Mouse (Mus musculus) T-helper 17 cell (primary cell): Measurements from ENCODE around the gene Gpr65.
"Not testable (repeated sequence)": the region's sequence is repeated elsewhere in the genome, so short reads cannot be mapped to it uniquely, and the experiment has no call there.

Source experiments
- in situ Hi-C, 2 experiments: fragments of 300-600 bp; cut with MboI, MseI; formaldehyde crosslinking; loops; 1 replicate in 1 of 2; 2 replicates in 1 of 2; pipeline ENCODE4 v1.15.1; 2025; ENCODE audit warnings: high pct_unique_total_duplicates in 2 of 2

The Gpr65 gene

DNA sequence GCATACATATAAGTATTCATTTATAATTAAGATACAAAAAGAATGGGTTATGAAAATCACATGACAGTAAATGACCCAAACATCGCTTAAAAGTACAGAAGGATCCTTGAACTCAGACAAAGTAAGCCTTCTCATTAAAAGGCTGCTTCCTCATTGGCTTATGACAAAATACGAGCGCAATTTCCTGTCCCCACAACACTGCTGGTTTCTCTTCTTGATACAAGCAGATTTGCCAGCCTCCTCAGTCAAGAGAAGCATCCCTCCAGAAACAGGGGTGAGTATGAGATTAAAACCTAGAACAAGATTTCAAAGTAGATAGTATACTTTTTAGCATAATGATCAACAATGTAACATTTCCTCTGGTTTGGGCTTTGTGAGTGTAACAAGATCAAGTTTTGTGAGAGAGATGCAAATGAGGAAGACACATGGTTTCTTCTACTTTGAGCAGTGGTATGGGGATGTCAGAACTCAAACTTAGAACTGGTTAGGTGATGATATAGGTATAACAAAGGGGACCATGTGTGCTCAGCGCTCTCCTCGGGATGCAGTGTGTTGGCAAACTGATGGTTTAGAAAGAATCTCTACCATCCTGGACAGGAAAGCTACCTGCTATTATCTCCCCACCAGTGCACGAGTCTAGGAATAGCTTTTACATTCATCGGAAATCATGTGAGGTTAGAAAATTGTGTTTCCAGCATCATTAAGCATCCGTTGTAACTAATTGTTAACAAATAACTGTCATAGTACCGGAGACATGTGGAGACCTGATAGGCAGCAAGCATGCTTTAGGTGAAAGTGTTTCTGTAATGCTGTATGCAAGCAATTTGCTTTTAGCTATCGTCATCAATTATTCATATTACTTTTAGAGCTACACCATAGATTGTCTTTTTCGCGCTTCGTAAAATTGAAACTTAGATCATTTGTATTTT is at the start of gene Gpr65:
Gene Gpr65, plus strand, starts transcription at position 195 of the 929 bp plus-strand sequence.
- in situ Hi-C loops = loop anchor here (10.0 to 25.0 kb wide), 3 partner anchors 726 to 1894 kb away; partner anchors contain the start of gene Nrde2 (in 1 of the 2)

DNA sequence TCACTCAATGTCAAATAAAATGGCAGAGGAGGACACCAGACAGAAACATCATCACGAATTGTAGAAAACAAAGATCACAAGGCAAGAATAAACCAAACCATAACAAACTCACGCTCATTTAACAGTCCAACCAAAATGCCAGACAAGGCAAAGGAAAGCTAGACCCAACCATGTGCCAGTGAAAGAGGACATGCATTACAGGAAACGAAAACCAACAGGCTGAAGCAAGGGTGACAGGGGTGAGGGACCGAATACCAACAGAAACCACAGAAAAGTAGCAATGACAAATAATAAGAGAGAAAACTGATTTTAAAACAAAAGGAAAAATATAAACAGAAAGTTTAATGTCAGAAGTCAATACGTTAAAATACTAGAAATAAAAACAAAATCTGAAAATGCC is 45.1 kb upstream of the Gpr65 start:
- in situ Hi-C loops = loop anchor here in 1 of 2 experiments (25.0 kb wide), 1 partner anchor 364 kb away; the partner anchor contains the start of gene Kcnk10

DNA sequence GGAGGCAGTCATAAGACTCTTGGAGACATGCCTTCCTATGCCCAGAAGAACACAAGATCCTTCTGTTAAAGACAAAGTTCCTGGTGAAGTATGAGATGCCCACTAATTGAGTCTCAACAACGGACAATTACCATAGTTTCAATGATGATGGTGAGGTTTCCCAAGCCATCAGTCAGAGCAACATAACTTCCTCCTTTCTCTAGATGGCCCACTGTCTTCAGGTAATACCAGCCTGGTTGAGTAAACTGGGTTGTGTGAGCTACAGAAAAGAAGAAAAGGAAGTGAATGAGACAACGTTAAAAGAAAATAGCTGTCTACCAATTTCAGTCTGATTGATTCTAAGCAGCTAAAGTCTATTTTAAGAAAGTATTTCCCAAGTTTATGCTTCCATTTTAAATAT is 41.4 kb upstream of the Gpr65 start:
- in situ Hi-C loops = no loop called here

DNA sequence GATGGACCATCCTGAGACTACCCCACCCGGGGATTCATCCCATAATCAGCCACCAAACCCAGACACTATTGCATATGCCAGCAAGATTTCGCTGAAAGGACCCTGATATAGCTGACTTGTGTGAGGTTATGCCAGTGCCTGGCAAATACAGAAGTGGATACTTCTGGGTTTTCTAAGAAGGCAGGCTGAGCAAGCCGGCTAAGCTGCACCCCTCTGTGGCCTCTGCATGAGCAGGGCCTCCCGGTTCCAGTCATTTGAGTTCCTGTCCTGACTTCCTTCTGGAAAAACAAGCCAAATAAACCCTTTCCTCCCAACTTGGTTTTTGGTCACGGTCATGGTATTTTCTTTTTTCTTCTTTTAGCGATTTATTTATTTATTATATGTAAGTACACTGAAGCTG is 30.0 kb upstream of the Gpr65 start:
- in situ Hi-C loops = not testable (repeated sequence)

DNA sequence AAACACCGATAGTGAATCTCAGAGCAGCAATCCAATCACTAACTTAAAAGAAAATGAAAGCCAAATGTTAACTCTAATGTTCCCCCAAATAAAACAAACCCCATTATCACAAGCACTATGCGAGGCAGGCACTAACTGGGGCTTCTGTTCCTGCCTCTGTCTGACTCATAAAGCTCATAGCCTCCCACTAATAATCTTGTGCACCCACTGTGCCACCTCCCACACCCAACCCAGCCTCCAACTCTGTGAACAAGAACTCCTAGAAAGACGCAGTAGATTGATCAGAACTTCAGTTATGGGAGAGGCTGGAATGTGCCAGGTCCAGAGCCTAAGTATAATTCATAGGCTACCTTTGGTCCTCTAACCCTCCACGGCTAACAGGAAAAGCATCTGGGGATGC is 24.3 kb upstream of the Gpr65 start:
- in situ Hi-C loops = no loop called here

DNA sequence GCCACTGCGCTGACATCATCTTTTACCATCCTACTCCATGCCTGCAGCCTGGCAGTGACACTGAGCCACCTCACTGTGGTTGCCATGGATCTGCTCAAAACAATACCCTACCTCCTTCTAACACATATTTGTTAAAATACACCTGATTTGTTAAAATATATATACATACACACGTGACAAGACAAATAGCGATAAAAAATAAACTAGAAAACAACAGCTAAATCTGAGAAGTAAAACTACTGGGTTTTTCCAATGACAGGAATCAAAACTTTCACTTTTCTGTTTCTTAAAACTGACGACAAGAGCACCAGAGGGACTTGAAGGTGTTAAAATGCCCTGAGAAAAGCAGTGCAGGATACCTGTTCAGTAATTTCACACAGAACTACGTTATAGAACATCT is 23.6 kb upstream of the Gpr65 start:
- in situ Hi-C loops = loop anchor here in 1 of 2 experiments (5.0 kb wide), 1 partner anchor 37 kb away; no protein-coding TSS in a partner anchor

DNA sequence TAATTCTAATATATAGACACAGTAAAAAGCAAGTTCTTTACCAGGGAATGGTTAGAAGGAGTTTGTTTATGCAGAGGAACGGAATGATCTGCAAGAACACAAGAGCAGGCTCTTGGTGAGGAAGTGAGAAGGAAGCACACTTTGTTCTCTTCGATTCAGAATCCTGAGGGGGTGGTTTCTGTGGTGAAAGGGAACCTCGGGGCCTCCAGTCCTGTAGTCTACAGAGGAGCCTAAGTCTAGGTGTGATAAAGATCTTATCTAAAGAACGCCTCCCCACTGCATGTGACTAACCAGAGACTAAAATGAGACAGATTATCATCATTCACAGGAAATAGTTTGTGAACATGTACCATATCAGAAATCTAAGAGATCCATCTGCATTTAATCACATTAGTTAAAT is 21.6 kb upstream of the Gpr65 start:
- in situ Hi-C loops = loop anchor here in 1 of 2 experiments (5.0 kb wide), 1 partner anchor 35 kb away; no protein-coding TSS in a partner anchor

DNA sequence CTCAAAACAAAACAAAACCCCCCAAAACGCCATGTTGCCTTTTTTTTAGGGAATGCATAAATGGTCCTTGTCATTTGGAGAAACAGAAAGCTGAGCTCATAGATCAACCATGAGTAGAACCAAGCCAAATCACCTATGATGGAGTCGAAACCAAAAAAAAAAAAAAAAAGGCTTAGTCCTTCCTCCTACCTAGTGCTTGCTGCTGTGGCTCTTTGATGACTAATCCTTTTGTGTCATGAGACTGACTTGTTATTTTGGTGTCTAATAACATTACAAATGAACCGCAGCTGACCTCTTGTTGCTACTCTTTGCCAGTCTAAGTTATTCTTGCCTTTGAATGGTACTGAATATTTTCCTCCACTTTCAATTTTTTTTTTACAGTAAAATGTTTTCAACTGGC is 18.8 kb upstream of the Gpr65 start:
- in situ Hi-C loops = loop anchor here (5.0 to 25.0 kb wide), 3 partner anchors 33 to 1913 kb away; partner anchors contain the start of gene Nrde2 (in 1 of the 2)

DNA sequence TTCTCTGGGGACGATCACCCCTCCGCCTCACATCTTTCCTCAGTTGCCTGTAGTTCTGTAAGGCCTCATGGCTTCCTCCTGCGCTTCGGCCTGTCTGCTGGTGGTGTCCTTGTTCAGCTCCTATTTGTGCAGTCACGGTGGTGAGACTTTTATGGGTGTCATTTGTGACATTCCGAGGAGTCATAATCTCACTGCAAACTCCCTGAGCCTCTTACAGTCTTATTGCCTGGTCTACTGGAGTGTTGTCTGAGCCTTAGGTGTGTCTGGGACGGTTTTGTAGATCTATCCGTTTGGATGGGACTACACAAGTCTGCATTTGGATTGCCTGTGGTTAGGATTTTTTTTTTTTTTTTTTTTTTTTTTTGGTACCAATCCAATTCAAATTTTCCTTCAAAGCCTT is 18.1 kb upstream of the Gpr65 start:
- in situ Hi-C loops = loop anchor here in 1 of 2 experiments (25.0 kb wide), 2 partner anchors 1387 to 1912 kb away; partner anchors contain the start of gene Nrde2

DNA sequence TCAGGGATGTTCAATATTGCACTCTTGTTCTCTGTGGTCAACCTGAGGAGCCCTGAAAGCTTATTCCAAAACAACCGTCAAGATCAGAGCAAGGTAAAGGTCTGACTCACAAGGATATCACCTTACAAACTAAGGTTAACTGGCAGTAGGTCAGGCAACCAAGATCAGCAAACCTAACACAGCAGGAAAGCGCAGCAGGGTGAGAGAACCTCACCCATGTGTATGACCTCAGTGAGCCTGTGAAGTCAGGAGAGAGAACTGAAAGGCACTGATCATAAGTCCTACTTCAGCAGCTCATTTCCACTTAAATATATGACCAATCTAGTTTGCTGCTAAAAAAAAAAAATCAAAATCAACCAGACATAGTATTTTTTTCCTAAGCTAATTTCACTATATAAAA is 16.0 kb upstream of the Gpr65 start:
- in situ Hi-C loops = loop anchor here in 1 of 2 experiments (25.0 kb wide), 2 partner anchors 1385 to 1910 kb away; partner anchors contain the start of gene Nrde2

DNA sequence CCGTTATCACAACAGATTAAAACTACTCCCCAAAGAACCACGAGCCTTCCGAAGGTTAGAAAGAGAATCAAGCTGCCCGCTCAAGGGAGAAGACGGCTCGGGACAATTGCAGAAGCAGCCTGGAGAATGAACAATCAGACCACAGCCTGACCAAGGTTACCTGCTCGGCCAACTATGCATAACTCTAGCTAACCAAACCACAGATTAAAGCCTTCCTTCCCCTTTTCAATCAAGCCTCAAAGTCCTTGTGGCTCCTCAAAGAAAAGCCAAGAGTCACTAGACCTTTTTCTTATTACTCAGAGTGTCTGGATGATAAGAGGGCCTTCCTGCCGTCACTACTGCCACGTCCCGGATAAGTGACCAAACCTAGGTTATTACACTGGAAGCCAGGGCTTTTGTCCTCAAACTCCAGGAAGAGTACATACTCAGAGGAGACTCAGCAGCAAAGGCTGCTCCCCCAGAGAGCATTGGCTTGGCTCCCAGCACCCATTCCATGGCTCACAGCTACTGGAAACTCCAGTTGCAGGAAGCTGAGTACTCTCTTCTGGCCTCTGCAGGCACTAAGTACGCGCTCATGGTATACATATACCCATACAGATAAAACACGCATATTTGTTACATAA is 13.0 kb upstream of the Gpr65 start:
- in situ Hi-C loops = loop anchor here in 1 of 2 experiments (25.0 kb wide), 2 partner anchors 1382 to 1907 kb away; partner anchors contain the start of gene Nrde2

DNA sequence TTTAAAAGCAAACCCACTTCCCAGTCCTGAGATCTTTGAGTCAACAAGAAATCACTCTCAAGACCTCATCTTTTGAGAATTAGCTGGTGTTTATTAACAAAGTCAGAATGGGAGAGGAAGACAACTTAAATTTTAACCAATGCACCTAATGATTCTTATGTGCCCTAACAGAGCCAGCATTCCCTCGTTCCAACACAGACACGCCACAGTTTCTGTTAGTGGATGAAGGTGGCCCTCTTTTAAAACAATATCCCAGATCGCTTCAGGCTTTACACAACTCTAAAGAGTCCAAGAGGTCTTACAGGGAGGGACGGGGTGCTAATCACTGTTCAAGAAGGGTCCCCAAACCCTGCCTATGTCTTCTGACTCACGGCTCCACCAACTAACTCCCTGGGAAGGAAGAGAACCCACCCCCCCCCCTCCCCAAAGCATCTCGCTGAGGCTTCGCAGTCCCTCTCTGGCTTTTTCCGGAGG is 10.0 kb upstream of the Gpr65 start:
- in situ Hi-C loops = loop anchor here in 1 of 2 experiments (25.0 kb wide), 2 partner anchors 1379 to 1904 kb away; partner anchors contain the start of gene Nrde2

DNA sequence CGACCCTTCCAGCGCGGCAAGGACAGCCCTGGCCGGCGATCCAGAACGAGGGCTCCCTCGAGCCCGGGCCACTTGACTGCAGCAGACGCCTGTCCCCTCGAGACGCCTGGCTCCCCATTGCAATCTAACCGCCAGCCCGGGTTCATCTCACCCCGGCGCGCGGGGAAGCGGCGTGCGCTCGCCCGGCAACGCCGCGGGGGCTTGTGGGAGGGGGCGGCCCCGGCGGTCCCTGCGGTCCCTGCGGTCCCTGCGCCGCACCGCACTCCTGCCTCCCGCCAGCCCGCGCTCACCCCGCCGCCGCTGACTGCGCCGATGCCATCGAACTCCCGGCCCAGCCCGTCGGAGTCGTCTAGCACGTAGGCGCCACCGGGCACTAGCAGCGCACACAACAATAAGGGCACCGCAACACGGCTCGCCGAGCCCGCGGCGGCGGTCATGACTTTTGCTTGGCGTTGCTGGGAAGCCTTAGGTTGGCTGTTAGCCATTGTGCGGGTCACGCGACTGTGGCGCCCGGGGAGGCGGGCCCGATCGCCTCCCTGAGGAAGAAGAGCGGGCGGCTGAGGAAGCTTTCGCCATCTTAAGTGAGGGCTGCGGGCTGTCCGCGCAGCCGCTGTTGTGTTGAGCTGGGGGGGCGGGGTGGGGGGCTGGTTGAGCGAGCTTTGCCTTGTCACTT is 9.5 kb upstream of the Gpr65 start, which contains the start of gene Galc:
Gene Galc, minus strand, starts transcription at position 615 of the 673 bp plus-strand sequence.
- in situ Hi-C loops = loop anchor here in 1 of 2 experiments (25.0 kb wide), 2 partner anchors 1378 to 1903 kb away; partner anchors contain the start of gene Nrde2

DNA sequence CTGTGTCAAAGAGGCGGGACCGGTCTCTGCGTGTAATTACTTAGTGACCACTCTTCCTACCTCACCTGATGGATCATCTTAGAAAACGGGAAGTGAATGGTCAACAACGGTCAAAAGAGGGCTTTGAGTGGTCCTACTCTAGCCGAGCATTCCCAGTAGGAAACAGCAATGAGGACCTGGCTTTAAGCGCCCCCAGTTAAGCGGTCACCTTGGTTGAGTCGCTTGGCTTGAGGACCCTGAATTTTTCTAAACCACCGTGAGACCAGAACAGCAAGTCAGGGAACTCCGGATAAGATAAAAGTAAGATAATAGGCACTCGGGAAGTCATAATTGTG is 8.9 kb upstream of the Gpr65 start:
- in situ Hi-C loops = loop anchor here in 1 of 2 experiments (25.0 kb wide), 2 partner anchors 1378 to 1903 kb away; partner anchors contain the start of gene Nrde2

DNA sequence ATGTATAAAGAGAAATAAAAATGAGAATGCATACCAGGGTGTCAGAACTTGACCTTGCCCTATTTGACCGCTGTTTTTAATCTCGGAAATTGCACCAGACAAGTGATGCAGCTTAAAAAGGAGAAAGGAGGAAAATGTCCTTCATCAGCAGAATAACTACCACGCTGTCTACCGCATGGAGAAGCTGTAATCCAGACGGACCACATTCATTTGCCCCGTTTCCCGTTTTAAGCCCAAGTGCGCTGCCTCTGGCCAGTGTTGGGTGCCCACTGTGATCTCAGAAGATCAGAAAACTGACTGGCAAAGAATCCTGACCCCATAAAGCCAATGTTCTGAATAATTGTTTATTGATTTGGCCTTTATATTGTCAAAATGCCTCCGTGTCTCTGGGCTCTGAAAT is 2.7 kb upstream of the Gpr65 start:
- in situ Hi-C loops = loop anchor here (10.0 to 25.0 kb wide), 3 partner anchors 729 to 1897 kb away; partner anchors contain the start of gene Nrde2 (in 1 of the 2)

DNA sequence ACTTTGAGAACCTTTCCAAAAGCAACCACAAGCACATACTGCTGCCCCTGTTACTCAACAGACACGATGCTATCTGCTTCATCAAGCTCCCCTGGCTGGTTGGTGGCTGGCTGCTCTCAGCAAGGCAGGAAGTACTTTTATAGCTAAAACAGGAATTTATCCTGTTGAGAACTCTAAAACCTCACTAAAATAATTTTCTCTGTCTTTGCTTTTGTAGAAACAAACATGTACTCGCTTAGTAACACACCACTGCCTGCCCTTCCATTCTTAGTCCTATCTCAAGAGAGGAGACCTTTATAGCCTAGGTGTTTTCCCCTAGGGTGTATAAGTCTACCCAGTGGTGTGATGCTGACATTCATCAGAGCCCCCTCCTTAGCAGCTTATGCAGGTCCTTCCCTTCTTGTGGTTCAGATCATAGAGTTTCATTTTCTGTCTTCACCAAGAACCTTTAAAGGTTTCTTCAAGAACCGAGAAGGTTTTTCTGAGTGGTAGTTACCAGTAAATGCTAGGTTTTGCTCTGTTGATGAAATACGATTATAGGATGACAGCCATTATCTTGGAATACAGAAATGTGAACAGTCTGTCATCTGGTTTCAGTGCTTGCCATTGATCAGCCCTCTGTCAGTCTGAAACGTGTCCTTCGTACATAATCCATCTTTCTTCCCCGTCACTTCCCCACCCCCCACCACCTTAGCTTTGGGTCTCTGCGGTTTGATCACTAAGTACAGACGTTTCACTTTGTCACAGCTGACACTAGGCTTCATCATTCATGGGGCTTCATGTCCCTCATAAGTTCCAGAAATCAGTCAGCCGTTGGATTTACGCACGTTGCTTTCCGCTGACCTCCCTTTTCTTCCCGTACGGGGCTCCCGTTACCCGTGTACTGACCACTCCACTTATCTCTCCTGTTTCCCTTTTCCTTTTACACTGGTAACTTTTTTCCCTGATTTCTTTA is 1.6 kb downstream of the Gpr65 start:
- in situ Hi-C loops = loop anchor here (10.0 to 25.0 kb wide), 4 partner anchors 325 to 1892 kb away; partner anchors contain the start of gene Nrde2 (in 1 of the 2)

DNA sequence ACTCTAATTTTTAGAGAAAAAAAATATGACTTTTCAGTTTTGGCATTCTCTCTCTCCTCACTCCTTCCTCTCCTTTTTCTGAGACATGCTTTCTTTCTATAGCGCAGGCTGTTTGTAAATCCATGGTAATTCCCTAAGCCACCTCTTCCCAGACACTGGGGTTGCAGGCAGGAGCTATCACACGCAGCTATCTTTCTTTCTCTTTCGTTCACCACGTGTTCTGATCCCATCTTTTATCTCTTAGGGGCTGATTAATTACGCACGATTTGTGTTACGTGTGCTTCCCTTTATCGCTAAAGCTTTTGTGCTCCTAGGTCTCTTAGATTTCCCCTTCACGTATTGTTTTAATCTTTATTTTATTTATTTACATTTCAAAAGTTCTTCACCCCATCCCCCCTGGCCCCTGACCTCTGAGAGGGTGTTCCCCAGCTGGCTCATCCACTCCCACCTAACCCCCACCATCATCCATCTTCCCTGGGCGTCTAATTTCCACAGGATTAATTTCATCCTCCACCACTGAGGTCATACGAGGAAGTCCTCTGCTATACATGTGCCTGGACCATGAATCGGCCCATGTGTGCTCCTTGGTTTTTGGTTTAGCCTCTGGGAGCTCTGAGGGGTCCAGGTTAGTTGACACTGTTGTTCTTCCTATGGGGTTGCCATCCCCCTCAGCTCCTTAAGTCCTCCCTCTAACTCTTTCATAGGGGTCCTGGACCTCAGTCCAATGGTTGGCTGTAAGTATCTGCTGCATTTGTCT is 2.6 kb downstream of the Gpr65 start:
- in situ Hi-C loops = loop anchor here (10.0 to 25.0 kb wide), 3 partner anchors 324 to 1891 kb away; partner anchors contain the start of gene Nrde2 (in 1 of the 2)

DNA sequence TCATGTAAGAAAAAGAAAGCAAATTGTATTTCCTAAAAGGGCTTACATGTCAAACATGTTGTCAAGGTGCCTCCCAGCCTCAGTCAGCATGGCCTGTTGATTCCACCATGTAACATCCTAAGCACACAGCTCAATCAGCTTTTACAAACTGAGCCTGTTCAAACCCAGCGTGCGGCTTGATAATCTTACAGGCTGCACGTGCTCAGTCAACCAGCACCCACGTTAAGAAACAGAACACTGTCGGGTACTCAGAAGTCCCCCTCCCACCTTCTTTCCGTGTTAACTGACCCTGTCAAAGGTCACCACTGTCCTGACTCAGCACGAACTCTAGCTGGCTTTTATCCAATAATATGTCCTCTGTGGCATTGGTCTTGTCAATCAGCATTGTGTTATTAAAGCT is 4.0 kb downstream of the Gpr65 start:
- in situ Hi-C loops = loop anchor here (10.0 to 25.0 kb wide), 3 partner anchors 322 to 1890 kb away; partner anchors contain the start of gene Nrde2 (in 1 of the 2)

DNA sequence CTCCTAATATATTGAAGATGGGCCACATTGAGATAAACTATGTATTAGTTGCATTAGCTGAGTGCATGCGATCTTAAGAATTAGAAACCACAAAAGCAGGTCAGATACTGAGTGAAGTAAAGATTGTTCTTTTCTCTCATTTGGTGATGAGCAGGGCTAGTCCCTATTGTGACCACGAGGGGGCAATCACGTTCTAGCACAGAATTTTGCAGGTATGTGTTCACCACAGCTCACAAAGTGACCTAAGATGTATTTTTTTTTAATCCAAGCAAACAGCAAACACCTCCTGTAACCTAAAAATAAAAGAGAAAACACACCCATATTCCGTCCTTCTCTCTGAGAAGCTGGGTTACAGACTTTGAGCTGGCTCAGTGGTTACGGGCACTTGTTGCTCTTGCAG is 12.1 kb downstream of the Gpr65 start:
- in situ Hi-C loops = loop anchor here (5.0 kb wide), 3 partner anchors 33 to 452 kb away; no protein-coding TSS in a partner anchor
